Mouse (Mus musculus) limb, embryonic 11.5 days (tissue): ENCODE results near the gene Adck1. TPM values are rescaled to one million over a fixed set of nuclear protein-coding genes. Genes with fewer than 3 reads are reported as not detected.

Source experiments
- ATAC-seq: fragments of 200-750 bp; cut with Nextera tagmentation; 2 replicates; pipeline ENCODE4 v1.8.0; 2017; ENCODE audit warnings: low read depth; ENCODE audit not compliant: insufficient number of reproducible peaks, low FRiP score, low TSS enrichment
- DNase-seq: peaks from one replicate; pipeline ENCODE4 v3.0.0-alpha.2; 2015; ENCODE audit warnings: low spot score
- H3K27ac ChIP-seq: fragments of 300-500 bp; sonication (generic); replicated peaks from 2 replicates; pipeline ENCODE4 v1.5.1; 2014; ENCODE audit warnings: low read depth, mild to moderate bottlenecking, low read length
- H3K27me3 ChIP-seq: fragments of 300-500 bp; sonication (generic); 2 replicates; pipeline ENCODE4 v1.6.1; 2014; ENCODE audit warnings: mild to moderate bottlenecking, low read length, mixed read lengths; ENCODE audit not compliant: control insufficient read depth, insufficient read depth
- H3K36me3 ChIP-seq: fragments of 300-500 bp; sonication (generic); 2 replicates; pipeline ENCODE4 v1.6.1; 2014; ENCODE audit warnings: mild to moderate bottlenecking, low read length, moderate library complexity, mixed read lengths; ENCODE audit not compliant: control insufficient read depth, insufficient read depth
- H3K4me1 ChIP-seq: fragments of 300-500 bp; sonication (generic); 2 replicates; pipeline ENCODE4 v1.6.1; 2014; ENCODE audit warnings: low read length, mixed read lengths; ENCODE audit not compliant: control insufficient read depth, insufficient read depth
- H3K4me2 ChIP-seq: fragments of 300-500 bp; sonication (generic); 2 replicates; pipeline ENCODE4 v1.6.1; 2014; ENCODE audit warnings: low read depth, mild to moderate bottlenecking, moderate library complexity; ENCODE audit not compliant: severe bottlenecking
- H3K4me3 ChIP-seq: fragments of 300-500 bp; sonication (generic); 2 replicates; pipeline ENCODE4 v1.5.1; 2014; ENCODE audit warnings: low read depth, low read length
- H3K9ac ChIP-seq: fragments of 300-500 bp; sonication (generic); 2 replicates; pipeline ENCODE4 v1.6.1; 2014; ENCODE audit warnings: mild to moderate bottlenecking, low read length
- H3K9me3 ChIP-seq: fragments of 300-500 bp; sonication (generic); 2 replicates; pipeline ENCODE4 v1.6.1; 2016; ENCODE audit warnings: low read length; ENCODE audit not compliant: control insufficient read depth
- WGBS: fragments of 180-500 bp; shearing (Covaris S2); extraction: QIAGEN DNeasy Blood & Tissue Kit; methylation state at CpG from one replicate; pipeline ENCODE4 v1.1.7; 2014; 5-methylcytosine and 5-hydroxymethylcytosine counted together
- polyA plus RNA-seq: library from polyadenylated mRNA; unstranded; fragments of >200 nt; fragmentation: Nextera tagmentation; extraction: Ambion mirVana; gene quantifications from 2 replicates; pipeline ENCODE4 v1.2.1, GENCODE M21; 2014

The Adck1 gene
- polyA plus RNA-seq, 1 experiment from 2014 or later = 14.8 TPM

GRCm38 (mm10) chr12:88433171-88433570, 72.8 kb downstream of the Adck1 start:
- no peak overlapping the region for H3K9ac ChIP-seq
- ATAC-seq = no peak
- H3K4me3 ChIP-seq = no peak overlapping the region
- H3K9me3 ChIP-seq = no peaks in the 10 kb centered on the region
- no peak for DNase-seq
- H3K27me3 ChIP-seq = no peaks in the 10 kb centered on the region
- WGBS = 94% methylated on average over 7 of the region's 7 CpGs
- H3K4me1 ChIP-seq = no peaks in the 10 kb centered on the region
- H3K36me3 ChIP-seq = no peaks in the 10 kb centered on the region
- H3K27ac ChIP-seq = no peak overlapping the region
- H3K4me2 ChIP-seq = no peak overlapping the region

GRCm38 (mm10) chr12:88436962-88437750, 76.8 kb downstream of the Adck1 start:
- DNase-seq (no peak), ATAC-seq (no peak)
- WGBS = 87% methylated on average over 15 of the region's 15 CpGs
- H3K27me3 ChIP-seq = no peaks in the 10 kb centered on the region
- H3K36me3 ChIP-seq = no peaks in the 10 kb centered on the region
- H3K4me1 ChIP-seq = no peaks in the 10 kb centered on the region
- no peak overlapping the region for H3K9ac ChIP-seq
- H3K4me3 ChIP-seq = no peak overlapping the region
- no peak overlapping the region for H3K4me2 ChIP-seq
- H3K9me3 ChIP-seq = no peaks in the 10 kb centered on the region
- no peak overlapping the region for H3K27ac ChIP-seq

- ATAC-seq (no peak), DNase-seq (no peak)
- H3K4me3 ChIP-seq = no peak overlapping the region
- no peak overlapping the region for H3K27ac ChIP-seq
- H3K4me2 ChIP-seq = no peak overlapping the region
- no peaks in the 10 kb centered on the region for H3K9me3 ChIP-seq
- no peak overlapping the region for H3K9ac ChIP-seq
- no peaks in the 10 kb centered on the region for H3K4me1 ChIP-seq
- H3K36me3 ChIP-seq = no peaks in the 10 kb centered on the region
- WGBS = 52% methylated on average over 14 of the region's 14 CpGs
- no peaks in the 10 kb centered on the region for H3K27me3 ChIP-seq
Observed at GRCm38 (mm10) chr12:88441922-88442809, 81.8 kb downstream of the Adck1 start.

- no peak for DNase-seq
- WGBS = 88% methylated on average over 5 of the region's 5 CpGs
- no peak overlapping the region for H3K4me3 ChIP-seq
Observed at GRCm38 (mm10) chr12:88444040-88444439, 83.7 kb downstream of the Adck1 start.

GRCm38 (mm10) chr12:88445471-88445870, 85.1 kb downstream of the Adck1 start:
- no peaks in the 10 kb centered on the region for H3K9me3 ChIP-seq
- H3K27ac ChIP-seq = no peak overlapping the region
- 90% methylated on average over 3 of the region's 3 CpGs for WGBS
- no peak overlapping the region for H3K9ac ChIP-seq
- H3K27me3 ChIP-seq = no peaks in the 10 kb centered on the region
- ATAC-seq (no peak), DNase-seq (no peak)
- H3K4me2 ChIP-seq = no peak overlapping the region
- no peaks in the 10 kb centered on the region for H3K36me3 ChIP-seq
- H3K4me3 ChIP-seq = no peak overlapping the region
- H3K4me1 ChIP-seq = no peaks in the 10 kb centered on the region

More at GRCm38 (mm10) chr12:88444040-88444439, 83.7 kb downstream of the Adck1 start:
- H3K27ac ChIP-seq = no peak overlapping the region
- no peaks in the 10 kb centered on the region for H3K27me3 ChIP-seq
- no peak overlapping the region for H3K9ac ChIP-seq
- H3K36me3 ChIP-seq = no peaks in the 10 kb centered on the region
- H3K4me2 ChIP-seq = no peak overlapping the region
- H3K9me3 ChIP-seq = no peaks in the 10 kb centered on the region
- no peaks in the 10 kb centered on the region for H3K4me1 ChIP-seq
- ATAC-seq = no peak

- Histone ChIP-seq H3K4me3 (no peak overlapping the region), H3K4me2 (no peak overlapping the region), H3K9me3 (no peaks in the 10 kb centered on the region), H3K27me3 (no peaks in the 10 kb centered on the region), H3K27ac (no peak overlapping the region), H3K9ac (no peak overlapping the region), H3K4me1 (no peaks in the 10 kb centered on the region), H3K36me3 (no peaks in the 10 kb centered on the region)
- ATAC-seq = no peak
- DNase-seq = no peak
- 90% methylated on average over 4 of the region's 4 CpGs for WGBS
Observed at GRCm38 (mm10) chr12:88450658-88451563, 90.6 kb downstream of the Adck1 start.

- WGBS = 65% methylated on average over 12 of the region's 12 CpGs
- Histone ChIP-seq H3K27ac (no peak overlapping the region), H3K4me3 (no peak overlapping the region), H3K4me2 (no peak overlapping the region), H3K36me3 (no peaks in the 10 kb centered on the region), H3K9ac (no peak overlapping the region), H3K27me3 (no peaks in the 10 kb centered on the region), H3K9me3 (no peaks in the 10 kb centered on the region; the same call in 1 of the 2 replicates), H3K4me1 (no peaks in the 10 kb centered on the region)
- ATAC-seq (no peak), DNase-seq (no peak)
Observed at GRCm38 (mm10) chr12:88454701-88455410, 94.5 kb downstream of the Adck1 start.
